Mouse (Mus musculus) layer of hippocampus, adult 2 months (tissue): ENCODE measurements around the gene Lmntd2. TPM values are rescaled to one million over a fixed set of nuclear protein-coding genes. Genes with fewer than 3 reads are reported as not detected.

Source experiments
- DNase-seq, 2 experiments: peaks; one replicate each; pipeline ENCODE4 v3.0.0; 2022; ENCODE audit warnings: low spot score in 2 of 2
- H3K27ac ChIP-seq: fragments of 200-600 bp; 2 replicates; pipeline ENCODE4 v1.8.1; 2022
- H3K4me3 ChIP-seq: fragments of 200-600 bp; 2 replicates; pipeline ENCODE4 v1.8.1; 2022; ENCODE audit warnings: mild to moderate bottlenecking
- CTCF ChIP-seq: fragments of 200-600 bp; conservative IDR thresholded peaks from 2 replicates; pipeline ENCODE4 v1.8.1; 2022; ENCODE audit warnings: antibody characterized with exemption, mild to moderate bottlenecking, moderate library complexity
- microRNA-seq, 2 experiments: library from miRNA; unstranded; fragments of <30 nt; microRNA quantifications; one replicate each; pipeline ENCODE4 v1.2.0; 2021
- total RNA-seq, 2 experiments: library from RNA; stranded (reverse); gene quantifications; 2 replicates each; pipeline ENCODE4 v1.2.3; 2021

Gene Lmntd2
- total RNA-seq, 2 experiments from 2014 or later: not detected

DNA sequence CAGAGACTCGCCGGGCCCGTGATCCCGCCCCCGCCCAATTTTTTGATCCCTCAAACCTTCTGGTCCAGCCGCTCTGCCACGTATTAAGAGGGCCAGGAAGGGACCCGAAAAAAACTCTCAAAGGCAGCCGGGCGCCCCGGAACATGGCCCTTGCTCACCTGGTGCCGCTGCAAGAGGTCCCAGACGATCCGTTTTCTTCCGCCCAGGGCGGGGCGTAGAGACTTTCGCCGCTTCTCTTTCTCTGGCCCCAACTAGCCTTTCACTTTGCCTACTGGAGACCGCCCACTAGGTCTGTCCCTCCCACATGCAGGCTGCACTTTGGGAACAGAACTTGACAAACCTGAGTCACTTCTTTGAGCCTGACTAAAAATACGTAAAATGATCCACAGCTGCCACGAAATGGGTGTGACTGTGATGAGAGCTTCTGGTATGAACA, 45.3 kb downstream of the Lmntd2 start:
- Histone ChIP-seq H3K4me3 (peak overlapping the region; percentile 54), H3K27ac (peak overlapping the region; percentile 83)
- no peak for DNase-seq
- no peak for TF ChIP-seq CTCF

- TF ChIP-seq CTCF: no peak
- Histone ChIP-seq H3K27ac (peak overlapping the region; percentile 83), H3K4me3 (peak overlapping the region; percentile 54)
- DNase-seq: peak in 1 of 2 experiments; percentile 11
Observed at GRCm38 (mm10) chr7:141167901-141168517, 45.9 kb downstream of the Lmntd2 start.

GRCm38 (mm10) chr7:141164850-141165249, 49.0 kb downstream of the Lmntd2 start:
- peak in 1 of 2 experiments; percentile 8 for DNase-seq
- H3K4me3 ChIP-seq: no peak overlapping the region
- no peak for TF ChIP-seq CTCF

GRCm38 (mm10) chr7:141164397-141164796, 49.5 kb downstream of the Lmntd2 start:
- H3K4me3 ChIP-seq: no peak overlapping the region
- H3K27ac ChIP-seq: no peak overlapping the region
- DNase-seq: peak in 1 of 2 experiments; percentile 9
- no peak for TF ChIP-seq CTCF

More at GRCm38 (mm10) chr7:141164850-141165249, 49.0 kb downstream of the Lmntd2 start:
- no peak overlapping the region for H3K27ac ChIP-seq

Small RNA genes within 50 kb of the gene (microRNA-seq; reads per million reads assigned to microRNA genes)
- gene Mir210: 70.6 to 92.1 reads per million in 2 experiments

Other genes starting within 250 kb of the Lmntd2 start
- gene Ifitm1, start 246.9 kb downstream of the Lmntd2 start, total RNA-seq: 1 to 10 TPM; 1.9 to 2.9 TPM
- 10 to 100 TPM in 1 of 2 experiments, 1 to 10 TPM in 1; 9.6 to 13.9 TPM for gene Ifitm3, start 203.3 kb downstream of the Lmntd2 start, total RNA-seq
- gene Ifitm6, start 196.2 kb downstream of the Lmntd2 start, total RNA-seq: not detected
- gene Gm17387, start 184.9 kb downstream of the Lmntd2 start, total RNA-seq: not detected
- gene B4galnt4, start 153.0 kb downstream of the Lmntd2 start, total RNA-seq: 100 to 1,000 TPM in 1 of 2 experiments, 10 to 100 TPM in 1; 93.4 to 101 TPM
- not detected for gene Pkp3, start 135.9 kb downstream of the Lmntd2 start, total RNA-seq
- 1 to 10 TPM; 2.1 to 2.5 TPM for gene Sigirr, start 113.5 kb downstream of the Lmntd2 start, total RNA-seq
- not detected for gene Ano9, start 96.3 kb downstream of the Lmntd2 start, total RNA-seq
- 10 to 100 TPM; 50.8 to 64.4 TPM for gene Ptdss2, start 91.7 kb downstream of the Lmntd2 start, total RNA-seq
- 10 to 100 TPM; 40.6 to 42.3 TPM for gene Rnh1, start 41.2 kb downstream of the Lmntd2 start, total RNA-seq
- 100 to 1,000 TPM; 200 to 222 TPM for gene Hras, start 20.1 kb downstream of the Lmntd2 start, total RNA-seq
- 1 to 10 TPM; 4.5 to 5.7 TPM for gene Lrrc56, start 19.9 kb downstream of the Lmntd2 start, total RNA-seq
- gene Rassf7, start 1.8 kb upstream of the Lmntd2 start, total RNA-seq: 1 to 10 TPM in 1 of 2 experiments, under 1 TPM in 1; 0.98 to 1.2 TPM
- gene Phrf1, start 14.7 kb upstream of the Lmntd2 start, total RNA-seq: 10 to 100 TPM; 72.8 to 76.1 TPM
- 1 to 10 TPM in 1 of 2 experiments, under 1 TPM in 1; 0.56 to 1.3 TPM for gene Irf7, start 52.4 kb upstream of the Lmntd2 start, total RNA-seq
- not detected for gene Cdhr5, start 62.7 kb upstream of the Lmntd2 start, total RNA-seq
- gene Sct, start 65.1 kb upstream of the Lmntd2 start, total RNA-seq: not detected
- under 1 TPM; 0.20 to 0.23 TPM for gene Drd4, start 77.9 kb upstream of the Lmntd2 start, total RNA-seq
- 10 to 100 TPM; 74.1 to 77.0 TPM for gene Deaf1, start 113.6 kb upstream of the Lmntd2 start, total RNA-seq
- 10 to 100 TPM; 32.9 to 33.7 TPM for gene Tmem80, start 113.7 kb upstream of the Lmntd2 start, total RNA-seq
- 1 to 10 TPM; 4.9 to 5.1 TPM for gene Eps8l2, start 124.8 kb upstream of the Lmntd2 start, total RNA-seq
- gene Taldo1, start 178.1 kb upstream of the Lmntd2 start, total RNA-seq: 100 to 1,000 TPM; 111 to 114 TPM
- gene Gatd1, start 200.1 kb upstream of the Lmntd2 start, total RNA-seq: 10 to 100 TPM; 42.1 to 45.1 TPM
- 100 to 1,000 TPM; 251 to 263 TPM for gene Cend1, start 215.4 kb upstream of the Lmntd2 start, total RNA-seq
- gene Slc25a22, start 223.8 kb upstream of the Lmntd2 start, total RNA-seq: 100 to 1,000 TPM; 338 to 343 TPM
- 1 to 10 TPM; 1.1 to 1.7 TPM for gene Pidd1, start 229.9 kb upstream of the Lmntd2 start, total RNA-seq
- gene Rplp2, start 233.3 kb upstream of the Lmntd2 start, total RNA-seq: 100 to 1,000 TPM; 548 to 575 TPM
- 10 to 100 TPM; 25.1 to 28.3 TPM for gene Pnpla2, start 241.1 kb upstream of the Lmntd2 start, total RNA-seq
- gene Cracr2b, start 247.0 kb upstream of the Lmntd2 start, total RNA-seq: 1 to 10 TPM; 4.1 to 6.7 TPM